Mouse (Mus musculus) kidney, postnatal 4 days (tissue): ENCODE measurements at regions not wholly inside any gene's neighbourhood (a gene's known extent, or its start where the extent isn't known, plus 50 kb on each side); places are given as distances from the start of the nearest gene placed in this dataset.

Experiments used
- DNase-seq, 2 experiments: peaks; one replicate each; pipeline ENCODE4 v3.0.0; 2021; ENCODE audit warnings: mixed read lengths in 2 of 2

GRCm38 (mm10) chr3:118500234-118500633, 61.7 kb upstream of the Dpyd start:
- DNase-seq = peak; percentile 41 to 51

DNA sequence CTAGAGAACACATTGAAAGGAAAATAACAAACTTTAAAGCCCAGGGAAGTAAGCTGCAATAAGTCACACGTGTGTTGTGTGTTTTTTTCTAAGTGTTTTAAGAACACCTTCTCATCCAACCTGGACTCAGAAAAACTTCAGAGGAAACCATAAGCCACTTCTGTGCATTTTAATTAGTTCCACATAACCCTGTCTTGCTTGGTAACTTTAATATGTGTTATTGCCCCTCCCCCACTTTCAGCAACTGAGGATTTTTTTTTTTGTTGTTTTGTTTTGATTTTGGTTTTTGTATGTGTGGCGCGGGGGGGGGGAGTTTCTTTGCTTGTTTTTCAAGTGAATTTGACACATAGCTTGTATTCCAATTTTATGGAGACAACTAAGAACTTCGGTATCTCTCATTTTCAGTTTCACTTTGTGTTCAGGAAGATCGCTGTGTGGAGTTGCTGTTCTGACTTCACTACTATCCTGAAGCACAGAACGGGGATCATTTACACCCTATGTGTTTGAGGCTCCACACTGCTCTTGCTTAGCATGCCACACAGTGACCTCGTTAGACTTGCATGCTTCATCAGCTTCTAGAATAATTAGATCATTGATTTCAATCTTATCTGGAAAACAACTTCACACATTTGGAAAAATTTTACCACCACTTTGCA, 54.2 kb upstream of the Dpyd start:
- no peak for DNase-seq

DNA sequence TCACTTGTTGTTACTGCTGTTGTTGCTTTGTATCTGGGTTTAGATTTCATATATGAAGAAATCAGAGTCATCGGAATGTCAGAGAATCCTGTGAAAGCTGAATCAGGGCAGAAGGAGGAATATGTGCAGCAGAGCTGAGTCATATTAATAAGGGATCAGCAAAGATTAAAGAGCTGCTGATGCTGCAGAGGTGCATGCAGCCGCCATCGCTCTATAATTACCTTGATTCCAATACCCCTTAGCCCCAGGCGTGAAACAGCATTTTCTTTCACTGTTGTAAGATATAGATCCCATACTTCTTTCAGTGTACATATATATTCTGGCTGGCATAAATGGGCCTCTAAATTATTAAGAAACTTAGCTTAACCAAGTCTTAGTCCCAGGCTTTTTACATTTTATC, 51.1 kb upstream of the Dpyd start:
- DNase-seq = no peak

- no peak for DNase-seq
These were observed 50.0 kb upstream of the Dpyd start for GRCm38 (mm10) chr3:118511969-118512368.
